ENCODE assay signal across 8 mouse cellular contexts in the genomic region with DNA sequence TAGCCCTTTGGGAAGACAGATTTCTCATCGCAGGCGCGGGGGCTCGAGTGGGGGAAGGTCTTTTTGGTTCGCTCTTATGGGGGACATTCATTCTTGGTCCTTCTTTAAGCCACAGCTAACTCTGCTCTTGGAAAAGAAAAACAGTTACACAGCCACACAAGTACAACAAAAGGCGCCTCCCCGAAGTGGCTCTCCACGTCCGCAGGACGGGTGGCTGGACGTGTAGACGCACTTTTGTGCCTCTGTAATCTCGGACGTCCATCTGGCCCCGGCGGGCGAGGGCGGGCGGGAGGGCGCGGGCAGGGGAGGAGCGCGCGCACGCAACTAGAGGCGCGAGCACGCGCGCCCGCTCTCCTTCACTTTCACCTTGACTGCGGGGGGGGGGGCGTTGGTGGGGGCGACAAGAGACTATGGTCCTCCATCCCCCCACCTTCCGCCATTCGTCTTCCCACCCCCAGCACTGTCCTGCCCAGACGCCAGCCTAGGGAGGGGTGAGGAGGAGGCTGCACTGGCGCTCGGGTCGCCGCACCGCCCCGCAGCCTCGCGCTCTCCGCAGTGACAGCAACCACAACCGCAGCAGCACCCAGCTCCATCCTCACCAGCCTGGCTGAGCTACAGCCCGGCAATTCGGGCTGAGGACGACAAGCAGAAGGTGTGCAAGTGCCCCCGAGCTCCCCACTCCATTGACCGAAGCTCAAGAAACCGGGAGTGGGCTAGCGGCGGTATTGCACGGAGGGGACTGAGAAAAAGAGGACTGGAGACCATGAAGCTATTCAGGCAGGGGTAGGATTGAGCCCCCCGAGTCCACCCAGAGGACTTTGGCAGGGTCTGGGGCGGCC.
DNase-seq lines count a peak whose midpoint lies in the region; ATAC-seq and TF ChIP-seq lines count a peak whose summit lies in the region.

No protein-coding gene starts in this region.

- no peak for ATAC-seq in lung, postnatal 0 days
- peak; percentile 46 for ATAC-seq in forebrain, embryonic 15.5 days (replicated peaks)
- no peak for ATAC-seq in limb, embryonic 15.5 days (ENCODE audit: insufficient number of reproducible peaks, low FRiP score, low TSS enrichment, low read depth)

- no peak for TF ChIP-seq EP300 in lung, postnatal 0 days (IDR thresholded peaks at IDR 0.05)

- H3K4me1 ChIP-seq in lung, postnatal 0 days (ENCODE audit: insufficient read depth, low read depth, low read length): 0 out of 2 replicates have a peak, but pooled peaks cover 6% of the 10 kb centered on the region
- peaks cover 42% of the 10 kb centered on the region for H3K4me1 ChIP-seq in forebrain, embryonic 15.5 days
- peaks cover 40% of the 10 kb centered on the region for H3K4me1 ChIP-seq in limb, embryonic 15.5 days

- TF ChIP-seq CTCF in lung, postnatal 0 days (IDR thresholded peaks at IDR 0.05): no peak

- H3K9me3 ChIP-seq in lung, postnatal 0 days (ENCODE audit: low read length): no peaks in the 10 kb centered on the region
- H3K9me3 ChIP-seq in forebrain, embryonic 15.5 days: no peaks in the 10 kb centered on the region
- H3K9me3 ChIP-seq in limb, embryonic 15.5 days: no peaks in the 10 kb centered on the region

- H3K36me3 ChIP-seq in lung, postnatal 0 days (ENCODE audit: insufficient read depth, low read length): no peaks in the 10 kb centered on the region
- no peaks in the 10 kb centered on the region for H3K36me3 ChIP-seq in forebrain, embryonic 15.5 days
- no peaks in the 10 kb centered on the region for H3K36me3 ChIP-seq in limb, embryonic 15.5 days

- no peak overlapping the region for H3K27ac ChIP-seq in lung, postnatal 0 days (ENCODE audit: low read length)
- peak overlapping the region; percentile 99 for H3K27ac ChIP-seq in forebrain, embryonic 15.5 days (replicated peaks)
- H3K27ac ChIP-seq in limb, embryonic 15.5 days: no peak overlapping the region

- DNase-seq in adrenal gland, postnatal 10 days: peak; percentile 17
- DNase-seq in adrenal gland, postnatal 14 days: no peak
- peak; percentile 18 for DNase-seq in lung, postnatal 0 days (ENCODE audit: low spot score)
- no peak for DNase-seq in lung, postnatal 14 days
- peak; percentile 86 for DNase-seq in retina, postnatal 7 days (ENCODE audit: low read depth, low spot score)
- DNase-seq in urinary bladder, postnatal 36 days (ENCODE audit: low spot score in 2 of 2): no peak

- H3K9ac ChIP-seq in lung, postnatal 0 days (replicated peaks; ENCODE audit: low read depth): no peak overlapping the region
- H3K9ac ChIP-seq in forebrain, embryonic 15.5 days (replicated peaks): peak overlapping the region; percentile 85
- H3K9ac ChIP-seq in limb, embryonic 15.5 days: no peak overlapping the region

- H3K4me2 ChIP-seq in lung, postnatal 0 days (replicated peaks; ENCODE audit: low read depth, low read length): peak overlapping the region; percentile 80
- H3K4me2 ChIP-seq in forebrain, embryonic 15.5 days (replicated peaks): peak overlapping the region; percentile 95
- peak overlapping the region; percentile 81 for H3K4me2 ChIP-seq in limb, embryonic 15.5 days

- 2% methylated on average over 37 of the region's 58 CpGs for WGBS in lung, postnatal 0 days
- under 1% methylated on average over 58 of the region's 58 CpGs for WGBS in forebrain, embryonic 15.5 days
- WGBS in limb, embryonic 15.5 days: under 1% methylated on average over 40 of the region's 58 CpGs

- H3K4me3 ChIP-seq in lung, postnatal 0 days (ENCODE audit: low read depth, low read length): peak overlapping the region; percentile 49
- peak overlapping the region; percentile 59 for H3K4me3 ChIP-seq in forebrain, embryonic 15.5 days
- peak overlapping the region; percentile 46 for H3K4me3 ChIP-seq in limb, embryonic 15.5 days

- peaks cover 79% of the 10 kb centered on the region for H3K27me3 ChIP-seq in lung, postnatal 0 days (replicated peaks; ENCODE audit: insufficient read depth, low read length)
- H3K27me3 ChIP-seq in forebrain, embryonic 15.5 days: no peaks in the 10 kb centered on the region
- peaks cover 96% of the 10 kb centered on the region for H3K27me3 ChIP-seq in limb, embryonic 15.5 days

Comparison
In these comparisons a context has a peak if more than half of its experiments do, and no peak if none do; other contexts are left out.
1. DNase-seq: peak in adrenal gland, postnatal 10 days (single experiment), lung, postnatal 0 days (single experiment) and retina, postnatal 7 days (single experiment); none in adrenal gland, postnatal 14 days (single experiment), lung, postnatal 14 days (single experiment) and urinary bladder, postnatal 36 days (0 of 2).
2. Peak in every context shown above with its lines, with median percentiles within 50 percentile points of each other: H3K4me2 ChIP-seq and H3K4me3 ChIP-seq.